Mouse (Mus musculus) spleen, adult 2 months (tissue): ENCODE measurements at regions not wholly inside any gene's neighbourhood (a gene's known extent, or its start where the extent isn't known, plus 50 kb on each side); places are given as distances from the start of the nearest gene placed in this dataset.

Source experiments
- DNase-seq, 2 experiments: peaks; one replicate each; pipeline versions ENCODE4 v3.0.0 to v3.0.0-alpha.2; 2012 to 2021; ENCODE audit warnings: low spot score in 2 of 2, low read depth in 1 of 2
- H3K27ac ChIP-seq: fragments of 200-500 bp; 2 replicates; pipeline ENCODE4 v1.5.1; 2012; ENCODE audit warnings: low read length, inconsistent platforms; ENCODE audit not compliant: insufficient read depth
- H3K27me3 ChIP-seq: fragments of 200-500 bp; 2 replicates; pipeline ENCODE4 v1.6.1; 2012; ENCODE audit warnings: mild to moderate bottlenecking, moderate library complexity, low read length, inconsistent platforms; ENCODE audit not compliant: control insufficient read depth, insufficient read depth
- H3K36me3 ChIP-seq: fragments of 200-500 bp; 2 replicates; pipeline ENCODE4 v1.6.1; 2012; ENCODE audit warnings: mild to moderate bottlenecking, low read length, inconsistent platforms; ENCODE audit not compliant: control insufficient read depth, insufficient read depth
- H3K4me1 ChIP-seq: fragments of 200-500 bp; 2 replicates; pipeline ENCODE4 v1.6.1; 2011; ENCODE audit warnings: inconsistent platforms; ENCODE audit not compliant: control insufficient read depth, insufficient read depth, insufficient read length
- H3K4me3 ChIP-seq: fragments of 200-500 bp; 2 replicates; pipeline ENCODE4 v1.5.1; 2011; ENCODE audit warnings: mild to moderate bottlenecking, inconsistent platforms; ENCODE audit not compliant: insufficient read depth, insufficient read length; ENCODE audit errors: extremely low read depth
- CTCF ChIP-seq: fragments of 200-500 bp; IDR thresholded peaks from 2 replicates; pipeline ENCODE4 v1.5.1; 2011; ENCODE audit warnings: mild to moderate bottlenecking, inconsistent platforms; ENCODE audit not compliant: insufficient read depth, insufficient read length, insufficient replicate concordance; ENCODE audit errors: extremely low read depth
- POLR2A ChIP-seq: fragments of 200-500 bp; IDR thresholded peaks from 2 replicates; pipeline ENCODE4 v1.6.1; 2011; ENCODE audit warnings: low read depth, low read length, inconsistent platforms
- WGBS: fragments of 180-500 bp; shearing (Covaris S2); methylation state at CpG from one replicate; pipeline ENCODE4 v1.1.7; 2018; 5-methylcytosine and 5-hydroxymethylcytosine counted together

DNA sequence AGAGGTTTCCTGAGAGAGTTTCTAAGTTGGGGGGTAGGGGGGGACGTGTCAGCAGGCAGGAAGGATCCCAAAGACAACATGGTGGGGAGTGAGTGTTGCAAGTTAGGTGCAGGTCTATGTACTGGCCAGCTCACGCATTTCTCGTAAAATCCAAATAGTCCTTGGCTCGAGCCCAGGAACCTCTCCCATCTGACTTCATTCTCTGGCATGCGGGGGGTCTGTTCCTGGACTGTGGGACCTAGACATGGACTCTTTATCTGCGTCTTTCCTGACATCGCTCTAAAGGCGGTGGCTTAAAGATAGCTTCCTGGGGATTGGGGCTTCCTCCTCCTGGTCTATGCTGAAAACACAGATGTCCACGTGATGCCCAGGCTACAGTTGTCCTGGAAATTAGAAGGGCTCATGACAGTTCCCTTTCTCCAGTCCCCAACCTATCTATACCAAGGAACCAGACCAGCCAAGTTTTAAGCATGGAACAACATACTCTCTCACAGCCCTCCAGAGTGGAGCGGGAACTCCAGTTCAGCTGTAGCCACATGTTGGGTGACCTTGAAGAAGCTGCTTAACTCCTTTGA, 93.7 kb upstream of the Zmiz1 start:
- Histone ChIP-seq H3K27me3 (no peaks in the 10 kb centered on the region), H3K4me3 (no peak overlapping the region), H3K27ac (no peak overlapping the region), H3K36me3 (no peaks in the 10 kb centered on the region), H3K4me1 (no peaks in the 10 kb centered on the region)
- TF ChIP-seq CTCF: no peak
- no peak for TF ChIP-seq POLR2A
- 82% methylated on average over 10 of the region's 10 CpGs for WGBS
- DNase-seq: no peak

DNA sequence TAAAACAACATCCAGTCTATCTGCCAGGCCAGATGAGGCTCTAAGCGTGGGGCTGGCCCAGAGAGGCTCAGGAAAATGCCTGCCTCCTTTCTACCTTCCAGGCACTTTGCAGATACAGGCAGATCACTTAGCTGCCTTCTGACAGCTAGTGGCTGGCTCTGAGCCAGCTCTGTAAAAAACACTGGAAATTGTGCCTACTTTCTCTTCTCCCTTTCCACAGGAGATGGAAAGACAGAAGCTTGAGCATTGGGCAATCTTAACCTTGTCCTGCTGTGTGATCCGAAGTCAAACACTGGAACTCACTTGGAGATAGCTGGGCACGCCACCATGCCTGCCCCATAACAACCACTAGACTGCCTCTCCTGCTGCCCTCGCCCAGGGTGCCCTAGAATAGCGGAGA, 93.0 kb upstream of the Zmiz1 start:
- no peak overlapping the region for H3K4me3 ChIP-seq
- 79% methylated on average over 5 of the region's 5 CpGs for whole genome bisulfite sequencing
- no peaks in the 10 kb centered on the region for H3K27me3 ChIP-seq
- no peak for TF ChIP-seq POLR2A
- TF ChIP-seq CTCF: no peak
- no peak for DNase-seq
- H3K27ac ChIP-seq: no peak overlapping the region
- no peaks in the 10 kb centered on the region for H3K4me1 ChIP-seq
- no peaks in the 10 kb centered on the region for H3K36me3 ChIP-seq

DNA sequence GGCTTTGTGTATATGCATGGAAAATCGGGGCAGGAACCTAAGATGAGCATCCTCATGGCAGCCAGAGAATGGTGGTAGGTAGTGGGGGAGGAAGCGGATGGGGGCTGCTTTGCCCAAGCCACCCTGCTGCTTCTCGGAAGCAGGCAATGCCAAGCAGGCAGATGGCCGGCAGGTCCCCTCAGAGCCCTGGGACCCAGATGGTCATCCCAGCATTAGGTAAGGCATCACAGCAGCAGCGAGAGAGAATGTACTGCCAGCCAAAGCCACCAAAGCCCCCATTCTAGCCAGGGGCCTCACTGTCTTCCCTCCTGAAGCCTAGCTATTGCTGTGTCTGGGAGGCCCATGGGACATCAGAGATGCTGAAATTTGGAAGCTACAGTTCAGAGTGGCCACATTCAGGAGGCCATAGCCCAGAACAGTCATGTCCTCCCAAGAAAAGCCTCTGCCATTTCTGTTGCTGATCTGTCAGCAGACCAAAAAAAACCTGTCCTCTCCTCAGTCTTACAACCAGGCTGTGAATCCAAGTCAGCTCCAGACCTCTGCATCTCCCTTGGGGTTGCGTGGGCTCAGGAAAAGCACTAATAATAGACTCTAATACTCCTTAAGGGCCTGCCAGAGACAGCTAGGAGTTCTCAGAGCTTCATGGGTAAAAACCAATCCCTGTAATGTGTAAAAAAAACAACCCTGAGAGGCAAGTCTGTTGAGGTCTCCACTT, 88.5 kb upstream of the Zmiz1 start:
- 92% methylated on average over 6 of the region's 6 CpGs for WGBS

DNA sequence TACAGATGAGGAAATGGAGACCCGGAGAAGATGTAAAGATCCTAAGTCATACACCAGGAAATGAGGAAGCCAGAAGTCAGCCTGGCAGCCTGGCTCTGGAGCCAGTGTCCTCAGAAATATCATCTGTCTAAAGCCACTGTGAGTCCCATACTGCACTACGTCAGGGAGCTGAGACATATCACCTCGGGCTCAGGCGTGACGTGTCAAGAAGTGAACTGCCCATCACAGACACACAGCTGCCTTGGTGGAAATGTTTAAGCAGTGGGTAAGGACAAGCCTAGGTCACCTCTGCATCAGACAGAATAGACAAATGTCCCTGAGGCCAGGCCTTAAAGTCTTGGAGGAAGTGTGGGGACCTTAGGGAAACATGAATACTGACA, 88.0 kb upstream of the Zmiz1 start:
- DNase-seq: no peak
- WGBS: 84% methylated on average over 5 of the region's 5 CpGs
- TF ChIP-seq CTCF (no peak), POLR2A (no peak)
- H3K27ac ChIP-seq: no peak overlapping the region
- no peaks in the 10 kb centered on the region for H3K4me1 ChIP-seq
- no peak overlapping the region for H3K4me3 ChIP-seq
- H3K27me3 ChIP-seq: no peaks in the 10 kb centered on the region
- H3K36me3 ChIP-seq: no peaks in the 10 kb centered on the region

More for the DNA sequence above, 88.5 kb upstream of the Zmiz1 start:
- TF ChIP-seq CTCF (no peak), POLR2A (no peak)
- Histone ChIP-seq H3K4me3 (no peak overlapping the region), H3K36me3 (no peaks in the 10 kb centered on the region), H3K27me3 (no peaks in the 10 kb centered on the region), H3K27ac (no peak overlapping the region), H3K4me1 (no peaks in the 10 kb centered on the region)
- no peak for DNase-seq

DNA sequence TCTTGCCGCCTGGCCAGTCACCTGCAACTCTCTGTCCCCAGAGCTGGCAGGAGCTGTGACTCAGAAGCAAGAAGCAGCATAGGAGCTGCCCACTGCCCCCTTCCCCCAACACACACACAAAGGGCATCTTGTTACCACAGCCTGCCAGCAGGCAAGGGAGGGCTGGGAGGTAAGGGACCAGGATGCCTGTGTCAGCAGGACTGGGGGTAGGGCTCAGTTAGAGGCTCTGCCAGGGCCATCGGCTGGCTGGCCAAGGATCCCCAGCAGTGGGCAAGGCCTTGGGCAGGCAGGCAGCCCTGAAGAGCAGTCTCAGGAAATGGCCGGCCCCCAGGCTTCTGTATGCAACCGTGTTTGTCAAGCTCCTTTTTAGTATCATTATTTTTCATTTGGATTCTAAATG, 87.3 kb upstream of the Zmiz1 start:
- no peaks in the 10 kb centered on the region for H3K4me1 ChIP-seq
- no peak for DNase-seq
- H3K36me3 ChIP-seq: no peaks in the 10 kb centered on the region
- H3K4me3 ChIP-seq: no peak overlapping the region
- TF ChIP-seq POLR2A (no peak), CTCF (no peak)
- WGBS: 55% methylated on average over 4 of the region's 4 CpGs
- no peaks in the 10 kb centered on the region for H3K27me3 ChIP-seq
- no peak overlapping the region for H3K27ac ChIP-seq

DNA sequence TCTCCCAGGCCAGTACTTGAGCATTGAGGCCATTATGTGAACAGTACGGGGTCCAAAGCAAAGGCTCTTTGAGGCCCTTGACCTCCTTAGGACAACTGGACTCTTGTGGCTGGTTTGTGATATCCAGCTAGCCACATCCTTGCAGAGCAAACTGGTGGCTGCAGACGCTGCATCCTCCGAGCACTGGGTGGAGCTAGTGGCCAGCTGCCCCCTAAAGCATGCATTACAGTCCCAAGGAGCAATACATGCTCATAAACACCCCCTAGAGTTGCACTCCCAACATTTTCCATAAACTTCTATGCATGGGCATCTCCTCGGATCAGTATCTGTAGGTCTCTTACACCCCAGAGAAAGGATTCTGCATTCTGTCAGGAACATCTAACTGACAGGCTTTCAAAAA, 86.4 kb upstream of the Zmiz1 start:
- no peak for TF ChIP-seq POLR2A
- no peak for TF ChIP-seq CTCF
- Histone ChIP-seq H3K27ac (no peak overlapping the region), H3K36me3 (no peaks in the 10 kb centered on the region), H3K27me3 (no peaks in the 10 kb centered on the region), H3K4me3 (no peak overlapping the region), H3K4me1 (no peaks in the 10 kb centered on the region)
- DNase-seq: no peak
- WGBS: 80% methylated on average over 4 of the region's 4 CpGs

DNA sequence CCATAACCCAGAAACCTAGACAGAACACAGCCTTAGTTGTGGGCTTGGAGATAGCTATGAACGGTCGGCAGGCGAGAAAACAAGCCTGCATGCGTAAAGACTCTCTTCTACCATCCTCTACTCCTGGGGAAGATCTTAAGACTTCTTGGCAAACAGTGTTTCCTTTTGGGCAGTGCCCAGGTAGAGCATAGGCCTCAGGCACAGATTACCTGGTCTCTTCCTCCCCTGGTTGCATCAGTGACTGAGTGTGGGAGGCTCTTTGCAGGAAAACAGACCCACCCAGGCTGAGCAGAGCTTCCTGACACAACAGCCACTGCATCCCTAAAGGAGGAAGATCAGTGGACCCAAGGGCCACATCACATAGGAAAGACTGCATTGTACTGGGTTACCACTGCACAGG, 85.8 kb upstream of the Zmiz1 start:
- no peak for TF ChIP-seq CTCF
- no peak for TF ChIP-seq POLR2A
- Histone ChIP-seq H3K4me1 (no peaks in the 10 kb centered on the region), H3K4me3 (no peak overlapping the region), H3K36me3 (no peaks in the 10 kb centered on the region), H3K27ac (no peak overlapping the region), H3K27me3 (no peaks in the 10 kb centered on the region)
- no peak for DNase-seq
- 97% methylated on average over 4 of the region's 4 CpGs for WGBS
